Mouse (Mus musculus) heart, adult 11 months (tissue): ENCODE results near the gene Angptl1.

Experiments
- DNase-seq: peaks from one replicate; pipeline ENCODE4 v3.0.0; 2022

Gene Angptl1

DNA sequence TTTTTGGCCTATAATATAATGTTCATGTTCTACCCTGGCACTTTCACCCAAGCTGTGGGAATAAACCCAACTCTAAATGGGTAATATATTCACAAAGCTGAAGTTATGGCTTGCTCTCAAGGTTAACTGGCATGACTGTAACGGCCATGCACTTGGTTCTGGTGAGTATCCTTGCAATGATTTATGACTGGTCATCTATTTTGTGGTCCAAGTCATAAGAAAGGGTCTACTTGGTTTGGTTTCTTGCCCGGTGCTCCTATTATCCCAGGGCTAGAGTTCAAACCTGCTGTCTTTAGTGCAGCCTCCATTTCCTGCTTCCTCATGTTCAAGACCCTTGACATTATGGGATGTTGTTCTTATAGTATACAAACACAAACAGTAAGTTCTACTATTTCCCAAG lies 46.4 kb downstream of the Angptl1 start:
- no peak for DNase-seq

GRCm38 (mm10) chr1:156885879-156886278 lies 47.5 kb downstream of the Angptl1 start:
- DNase-seq, result no peak

DNA sequence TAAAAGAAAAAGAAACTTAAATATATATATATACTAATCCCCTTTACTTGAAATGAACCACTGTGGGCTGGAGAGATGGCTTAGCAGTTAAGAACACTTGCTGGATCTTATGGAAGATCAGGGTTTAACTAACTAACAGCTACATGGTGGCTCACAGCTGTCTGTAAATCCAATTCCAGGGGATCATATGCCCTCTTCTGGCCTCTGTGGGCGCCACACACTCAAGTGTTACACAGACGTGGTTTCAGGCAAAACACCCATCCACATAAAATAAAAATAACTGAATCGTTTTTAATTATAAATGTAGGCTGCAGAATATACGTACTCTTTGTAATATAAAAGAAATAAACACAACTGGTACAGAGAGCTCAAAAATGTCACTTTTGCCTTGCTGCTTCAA lies 50.5 kb downstream of the Angptl1 start:
- DNase-seq, result no peak

- DNase-seq, result no peak
These were observed 53.2 kb downstream of the Angptl1 start for GRCm38 (mm10) chr1:156891561-156891960.

DNA sequence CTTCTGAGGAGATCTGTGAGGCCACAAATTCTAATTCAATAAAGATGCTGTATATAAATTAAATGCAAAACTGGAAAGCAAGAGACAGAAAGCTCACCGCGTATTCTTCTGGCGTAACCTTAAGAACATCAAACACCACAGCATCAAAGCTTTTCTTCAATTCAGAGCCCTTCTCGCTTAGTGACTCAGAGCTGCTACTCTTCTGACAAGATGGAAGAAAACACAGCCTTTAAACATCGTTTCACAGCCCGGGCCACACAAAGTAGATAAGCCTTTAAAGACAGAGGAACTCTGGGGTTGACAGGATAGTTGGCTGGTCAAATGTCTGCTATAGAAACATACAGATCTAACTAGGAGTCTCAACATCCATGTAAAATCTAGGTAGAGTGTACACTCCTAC lies 63.3 kb downstream of the Angptl1 start:
- no peak for DNase-seq

- DNase-seq, result no peak
These were observed 65.5 kb downstream of the Angptl1 start for GRCm38 (mm10) chr1:156903899-156904298.

DNA sequence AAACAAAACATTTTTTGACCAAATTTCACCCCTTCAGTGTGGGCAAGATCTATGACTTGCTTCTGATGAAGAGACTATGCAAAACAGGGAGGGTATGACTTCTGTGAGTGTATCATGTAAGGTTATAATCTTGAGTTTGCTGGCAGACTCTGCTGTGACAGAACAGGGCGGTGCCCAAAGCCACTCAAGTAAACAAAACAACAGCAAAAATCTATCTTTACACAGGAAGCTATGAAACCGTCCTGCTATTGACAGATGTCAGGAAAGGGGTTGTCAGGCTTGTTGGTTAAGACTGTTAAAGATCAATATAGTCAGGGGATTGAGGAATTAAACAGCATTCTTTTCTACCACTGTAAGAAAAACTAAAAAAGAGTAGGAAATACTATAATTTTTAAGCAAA lies 67.3 kb downstream of the Angptl1 start:
- no peak for DNase-seq

GRCm38 (mm10) chr1:156909265-156909664 lies 70.9 kb downstream of the Angptl1 start:
- DNase-seq, result no peak

GRCm38 (mm10) chr1:156909866-156910265 lies 71.5 kb downstream of the Angptl1 start:
- DNase-seq, result no peak
